Mouse (Mus musculus) stomach, postnatal 0 days (tissue): ENCODE measurements at regions not wholly inside any gene's neighbourhood (a gene's known extent, or its start where the extent isn't known, plus 50 kb on each side); places are given as distances from the start of the nearest gene placed in this dataset.

Source experiments
- CTCF ChIP-seq: IDR thresholded peaks from 2 replicates; pipeline ENCODE4 v1.5.1; 2016; ENCODE audit warnings: antibody characterized with exemption, low read depth, mild to moderate bottlenecking, moderate library complexity
- EP300 ChIP-seq: optimal IDR thresholded peaks from 2 replicates; pipeline ENCODE3; 2016; ENCODE audit warnings: antibody characterized with exemption

- TF ChIP-seq CTCF (no peak), EP300 (no peak)
Measured at GRCm38 (mm10) chr14:89089661-89090060, 618.5 kb upstream of the Pcdh20 start.
